Mouse (Mus musculus) spleen, adult 12 weeks (tissue): ENCODE data around the gene Ryr3.
"Not testable (repeated sequence)": the region's sequence is repeated elsewhere in the genome, so short reads cannot be mapped to it uniquely, and the experiment has no call there.

Experiments
- DNase-seq: peaks from one replicate; pipeline ENCODE4 v3.0.0; 2022; ENCODE audit warnings: low spot score

Gene Ryr3

GRCm38 (mm10) chr2:113095184-113095583 lies 121.7 kb downstream of the Ryr3 start:
- DNase-seq: no peak

- no peak for DNase-seq
Measured at GRCm38 (mm10) chr2:113094088-113094487, 122.8 kb downstream of the Ryr3 start.

GRCm38 (mm10) chr2:113092756-113093155 lies 124.1 kb downstream of the Ryr3 start:
- DNase-seq: no peak

- not testable (repeated sequence) for DNase-seq
Measured at GRCm38 (mm10) chr2:113091316-113091715, 125.6 kb downstream of the Ryr3 start.

GRCm38 (mm10) chr2:113076396-113076795 lies 140.5 kb downstream of the Ryr3 start:
- DNase-seq: no peak

GRCm38 (mm10) chr2:113059367-113059766 lies 157.5 kb downstream of the Ryr3 start:
- no peak for DNase-seq

GRCm38 (mm10) chr2:113058914-113059313 lies 158.0 kb downstream of the Ryr3 start:
- no peak for DNase-seq

GRCm38 (mm10) chr2:113058116-113058515 lies 158.8 kb downstream of the Ryr3 start:
- no peak for DNase-seq

GRCm38 (mm10) chr2:113055591-113055990 lies 161.3 kb downstream of the Ryr3 start:
- DNase-seq: no peak

GRCm38 (mm10) chr2:113049831-113050230 lies 167.1 kb downstream of the Ryr3 start:
- DNase-seq: no peak

- DNase-seq: no peak
Measured at GRCm38 (mm10) chr2:113036550-113036949, 180.3 kb downstream of the Ryr3 start.

GRCm38 (mm10) chr2:113030689-113031088 lies 186.2 kb downstream of the Ryr3 start:
- no peak for DNase-seq

- no peak for DNase-seq
Measured at GRCm38 (mm10) chr2:113019896-113020295, 197.0 kb downstream of the Ryr3 start.

- no peak for DNase-seq
Measured at GRCm38 (mm10) chr2:113018278-113018677, 198.6 kb downstream of the Ryr3 start.

- DNase-seq: no peak
Measured at GRCm38 (mm10) chr2:113016236-113016635, 200.7 kb downstream of the Ryr3 start.

GRCm38 (mm10) chr2:113008961-113009740 lies 207.7 kb downstream of the Ryr3 start:
- no peak for DNase-seq

GRCm38 (mm10) chr2:112998498-112998897 lies 218.4 kb downstream of the Ryr3 start:
- no peak for DNase-seq

GRCm38 (mm10) chr2:112982908-112983510 lies 233.9 kb downstream of the Ryr3 start:
- DNase-seq: no peak

GRCm38 (mm10) chr2:112966807-112967625 lies 249.9 kb downstream of the Ryr3 start:
- no peak for DNase-seq

GRCm38 (mm10) chr2:112948931-112949330 lies 268.0 kb downstream of the Ryr3 start:
- no peak for DNase-seq

- DNase-seq: no peak
Measured at GRCm38 (mm10) chr2:112931776-112932175, 285.1 kb downstream of the Ryr3 start.

GRCm38 (mm10) chr2:112913796-112914195 lies 303.1 kb downstream of the Ryr3 start:
- DNase-seq: no peak

- DNase-seq: no peak
Measured at GRCm38 (mm10) chr2:112912611-112913010, 304.3 kb downstream of the Ryr3 start.
